Mouse (Mus musculus) heart, embryonic 13.5 days (tissue): ENCODE measurements around the gene Plppr1. TPM values are rescaled to one million over a fixed set of nuclear protein-coding genes. Genes with fewer than 3 reads are reported as not detected.
A peak's percentile ranks its signal among the peaks of the same experiment; 100 is the strongest.

Experiments
- ATAC-seq: fragments of 200-750 bp; cut with Nextera tagmentation; 2 replicates; pipeline ENCODE4 v1.8.0; 2017; ENCODE audit warnings: moderate TSS enrichment; ENCODE audit not compliant: insufficient number of reproducible peaks, low FRiP score, low TSS enrichment; ENCODE audit errors: extremely low read depth
- H3K27ac ChIP-seq: fragments of 300-500 bp; sonication (generic); replicated peaks from 2 replicates; pipeline ENCODE4 v1.5.1; 2015; ENCODE audit warnings: moderate library complexity, mild to moderate bottlenecking, inconsistent platforms
- H3K27me3 ChIP-seq: fragments of 300-500 bp; sonication (generic); replicated peaks from 2 replicates; pipeline ENCODE4 v1.6.1; 2015; ENCODE audit warnings: mild to moderate bottlenecking, inconsistent platforms
- H3K36me3 ChIP-seq: fragments of 300-500 bp; sonication (generic); 2 replicates; pipeline ENCODE4 v1.6.1; 2015; ENCODE audit warnings: mild to moderate bottlenecking, inconsistent platforms
- H3K4me1 ChIP-seq: fragments of 300-500 bp; sonication (generic); 2 replicates; pipeline ENCODE4 v1.6.1; 2015; ENCODE audit warnings: inconsistent platforms
- H3K4me2 ChIP-seq: fragments of 300-500 bp; sonication (generic); 2 replicates; pipeline ENCODE4 v1.6.1; 2015; ENCODE audit warnings: inconsistent platforms, mild to moderate bottlenecking, moderate library complexity
- H3K4me3 ChIP-seq: fragments of 300-500 bp; sonication (generic); 2 replicates; pipeline ENCODE4 v1.5.1; 2015; ENCODE audit warnings: moderate library complexity, mild to moderate bottlenecking, inconsistent platforms
- H3K9ac ChIP-seq: fragments of 300-500 bp; sonication (generic); 2 replicates; pipeline ENCODE4 v1.6.1; 2015; ENCODE audit warnings: inconsistent platforms, mild to moderate bottlenecking, moderate library complexity
- H3K9me3 ChIP-seq: fragments of 300-500 bp; sonication (generic); 2 replicates; pipeline ENCODE4 v1.6.1; 2016; ENCODE audit warnings: inconsistent platforms
- WGBS: fragments of 180-500 bp; shearing (Covaris S2); methylation state at CpG from one replicate; pipeline ENCODE4 v1.1.7; 2015; ENCODE audit warnings: mixed read lengths; 5-methylcytosine and 5-hydroxymethylcytosine counted together
- polyA plus RNA-seq: library from polyadenylated mRNA; unstranded; fragments of >200 nt; fragmentation: Nextera tagmentation; extraction: Ambion mirVana; gene quantifications from 2 replicates; pipeline ENCODE4 v1.2.1, GENCODE M21; 2015

Gene Plppr1
- 2.3 and 2.8 TPM in 2 replicates for polyA plus RNA-seq

- Histone ChIP-seq H3K36me3 (no peaks in the 10 kb centered on the region), H3K27me3 (peaks cover 45% of the 10 kb centered on the region), H3K9ac (peak within 1 kb of the TSS; percentile 82), H3K4me3 (peak within 1 kb of the TSS; percentile 75), H3K9me3 (no peaks in the 10 kb centered on the region), H3K4me2 (peak within 1 kb of the TSS; percentile 98), H3K27ac (0 out of 2 replicates have a peak within 1 kb of the TSS, but pooled peaks have one; percentile 12), H3K4me1 (peaks cover 27% of the 10 kb centered on the region)
- ATAC-seq = 0 out of 2 replicates have a peak, but pooled peaks have one; percentile 31
- WGBS = under 1% methylated on average over 18 of the region's 21 CpGs
Observed at GRCm38 (mm10) chr4:49059021-49059401, at the start of gene Plppr1. Gene Plppr1 (plus strand): TSS chr4:49059273.

- ATAC-seq = no peak
- H3K27ac ChIP-seq = no peak overlapping the region
- no peaks in the 10 kb centered on the region for H3K27me3 ChIP-seq
- no peaks in the 10 kb centered on the region for H3K4me1 ChIP-seq
- H3K4me2 ChIP-seq = no peak overlapping the region
- H3K9me3 ChIP-seq = no peaks in the 10 kb centered on the region
- H3K9ac ChIP-seq = no peak overlapping the region
- no peaks in the 10 kb centered on the region for H3K36me3 ChIP-seq
- no peak overlapping the region for H3K4me3 ChIP-seq
Observed at GRCm38 (mm10) chr4:49016701-49017100, 42.4 kb upstream of the Plppr1 start.

GRCm38 (mm10) chr4:49023221-49023620, 35.9 kb upstream of the Plppr1 start:
- ATAC-seq = no peak
- WGBS = 84% methylated on average over 1 of the region's 1 CpGs

GRCm38 (mm10) chr4:49038311-49038710, 20.8 kb upstream of the Plppr1 start:
- Histone ChIP-seq H3K27me3 (no peaks in the 10 kb centered on the region), H3K36me3 (no peaks in the 10 kb centered on the region), H3K27ac (no peak overlapping the region), H3K4me3 (no peak overlapping the region), H3K4me2 (no peak overlapping the region), H3K9me3 (no peaks in the 10 kb centered on the region), H3K9ac (no peak overlapping the region), H3K4me1 (peaks cover 10% of the 10 kb centered on the region)
- ATAC-seq = no peak
- WGBS = 56% methylated on average over 4 of the region's 4 CpGs

More at GRCm38 (mm10) chr4:49023221-49023620, 35.9 kb upstream of the Plppr1 start:
- Histone ChIP-seq H3K9me3 (no peaks in the 10 kb centered on the region), H3K27ac (no peak overlapping the region), H3K36me3 (no peaks in the 10 kb centered on the region), H3K9ac (no peak overlapping the region), H3K27me3 (no peaks in the 10 kb centered on the region), H3K4me3 (no peak overlapping the region), H3K4me2 (no peak overlapping the region), H3K4me1 (no peaks in the 10 kb centered on the region)

GRCm38 (mm10) chr4:49039854-49040253, 19.2 kb upstream of the Plppr1 start:
- Histone ChIP-seq H3K27me3 (no peaks in the 10 kb centered on the region), H3K9ac (no peak overlapping the region), H3K27ac (no peak overlapping the region), H3K4me1 (peaks cover 10% of the 10 kb centered on the region), H3K4me2 (no peak overlapping the region), H3K4me3 (no peak overlapping the region), H3K9me3 (no peaks in the 10 kb centered on the region), H3K36me3 (no peaks in the 10 kb centered on the region)
- WGBS = 77% methylated on average over 3 of the region's 3 CpGs
- no peak for ATAC-seq

- Histone ChIP-seq H3K4me3 (no peak overlapping the region), H3K27me3 (no peaks in the 10 kb centered on the region), H3K36me3 (no peaks in the 10 kb centered on the region), H3K4me1 (peaks cover 10% of the 10 kb centered on the region), H3K9ac (no peak overlapping the region), H3K4me2 (no peak overlapping the region), H3K27ac (no peak overlapping the region; the same call in 1 of the 2 replicates), H3K9me3 (no peaks in the 10 kb centered on the region)
- ATAC-seq = no peak
- 38% methylated on average over 1 of the region's 1 CpGs for WGBS
Observed at GRCm38 (mm10) chr4:49041655-49042054, 17.4 kb upstream of the Plppr1 start.

- Histone ChIP-seq H3K9me3 (no peaks in the 10 kb centered on the region), H3K27ac (no peak overlapping the region), H3K4me3 (no peak overlapping the region), H3K27me3 (no peaks in the 10 kb centered on the region), H3K36me3 (no peaks in the 10 kb centered on the region), H3K4me2 (no peak overlapping the region), H3K9ac (no peak overlapping the region), H3K4me1 (no peaks in the 10 kb centered on the region)
- ATAC-seq = no peak
- 74% methylated on average over 1 of the region's 1 CpGs for WGBS
Observed at GRCm38 (mm10) chr4:49050628-49051027, 8.4 kb upstream of the Plppr1 start.

DNA sequence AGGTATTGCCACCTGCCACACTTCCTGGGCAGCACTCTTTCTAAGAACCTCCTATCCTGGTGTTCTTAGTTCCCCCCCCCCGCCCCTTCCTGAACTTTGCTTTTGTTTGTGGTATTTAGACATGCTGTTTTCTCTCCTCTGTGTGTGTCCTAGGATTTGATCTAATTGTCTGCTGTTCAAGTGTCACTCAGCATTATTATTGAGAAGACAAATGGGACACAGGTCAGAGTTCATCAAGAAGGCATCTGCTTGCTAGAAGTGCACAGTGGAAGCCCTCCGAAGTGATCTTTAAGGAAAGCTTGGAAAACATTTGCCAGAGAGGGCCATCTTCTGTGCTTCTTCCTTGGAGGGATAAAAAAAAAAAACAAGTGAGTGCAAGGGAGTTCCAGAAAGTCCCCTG, 1.2 kb upstream of the Plppr1 start:
- no peaks in the 10 kb centered on the region for H3K36me3 ChIP-seq
- H3K27ac ChIP-seq = no peak overlapping the region
- 0 out of 2 replicates have a peak overlapping the region, but pooled peaks have one; percentile 98 for H3K4me2 ChIP-seq
- WGBS = 62% methylated on average over 2 of the region's 2 CpGs
- no peak overlapping the region for H3K4me3 ChIP-seq
- H3K27me3 ChIP-seq = peaks cover 45% of the 10 kb centered on the region
- no peak overlapping the region for H3K9ac ChIP-seq
- ATAC-seq = no peak
- H3K4me1 ChIP-seq = peaks cover 27% of the 10 kb centered on the region
- H3K9me3 ChIP-seq = no peaks in the 10 kb centered on the region

GRCm38 (mm10) chr4:49058557-49058956, 516 bp upstream of the Plppr1 start:
- no peak for ATAC-seq
- WGBS = 9% methylated on average over 7 of the region's 7 CpGs
- Histone ChIP-seq H3K27ac (no peak overlapping the region), H3K4me1 (peaks cover 27% of the 10 kb centered on the region), H3K9ac (peak overlapping the region; percentile 82), H3K27me3 (peaks cover 45% of the 10 kb centered on the region), H3K4me2 (peak overlapping the region; percentile 98), H3K36me3 (no peaks in the 10 kb centered on the region), H3K4me3 (peak overlapping the region; percentile 75), H3K9me3 (no peaks in the 10 kb centered on the region)

DNA sequence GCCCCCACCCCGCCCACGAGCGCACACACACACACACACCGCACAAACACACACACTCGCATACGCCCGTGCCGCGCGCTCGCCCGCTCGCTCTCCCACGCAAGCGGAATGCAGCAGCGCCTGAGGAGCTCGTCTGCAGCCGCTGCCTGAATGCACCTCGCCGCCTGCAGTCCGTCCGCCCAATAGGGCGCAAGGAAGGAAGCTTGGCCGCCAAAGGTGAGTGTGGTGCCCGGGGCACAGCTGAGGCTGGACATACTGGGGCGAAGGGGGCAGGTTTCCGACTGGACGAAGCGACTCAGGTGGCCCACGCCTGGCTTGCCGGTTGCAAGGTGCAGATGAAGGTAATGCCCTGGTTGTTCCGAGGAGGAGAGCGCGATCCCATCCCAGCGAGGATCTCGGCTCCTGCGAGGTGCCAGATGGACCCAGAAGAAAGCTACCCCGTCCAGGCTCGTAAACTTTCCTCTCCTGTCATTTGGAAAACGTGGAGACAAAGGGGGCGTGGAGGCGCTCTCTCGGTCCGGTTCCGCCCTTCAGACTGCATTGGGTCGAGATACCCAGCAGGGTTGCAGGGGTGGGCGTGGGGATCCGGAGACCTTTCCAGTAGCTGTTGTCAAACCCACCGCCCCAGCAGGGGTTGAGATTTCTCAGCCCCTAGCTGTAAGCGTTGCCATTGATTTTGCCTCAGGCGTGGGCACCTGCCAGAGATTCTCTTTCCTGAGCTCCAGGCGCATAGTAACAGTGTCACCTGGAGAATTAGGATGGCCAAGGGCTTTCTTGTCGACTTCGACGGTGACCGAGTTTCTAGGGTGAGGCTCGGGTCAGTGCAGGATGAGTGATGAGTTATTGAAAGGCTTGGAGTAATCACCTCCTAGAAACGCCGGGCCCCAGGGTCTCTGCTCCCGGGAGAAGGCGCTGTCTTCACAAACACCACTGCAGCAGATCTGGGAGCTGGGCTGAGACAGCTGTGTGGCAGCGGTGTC, 619 bp downstream of the Plppr1 start:
- Histone ChIP-seq H3K36me3 (no peaks in the 10 kb centered on the region), H3K4me3 (peak overlapping the region; percentile 75), H3K4me1 (peaks cover 34% of the 10 kb centered on the region), H3K4me2 (peak overlapping the region; percentile 98), H3K27ac (0 out of 2 replicates have a peak overlapping the region, but pooled peaks have one; percentile 12), H3K9ac (peak overlapping the region; percentile 82), H3K9me3 (no peaks in the 10 kb centered on the region), H3K27me3 (peaks cover 45% of the 10 kb centered on the region)
- peak; percentile 51; the same call in 1 of the 2 replicates for ATAC-seq
- under 1% methylated on average over 61 of the region's 62 CpGs for WGBS

DNA sequence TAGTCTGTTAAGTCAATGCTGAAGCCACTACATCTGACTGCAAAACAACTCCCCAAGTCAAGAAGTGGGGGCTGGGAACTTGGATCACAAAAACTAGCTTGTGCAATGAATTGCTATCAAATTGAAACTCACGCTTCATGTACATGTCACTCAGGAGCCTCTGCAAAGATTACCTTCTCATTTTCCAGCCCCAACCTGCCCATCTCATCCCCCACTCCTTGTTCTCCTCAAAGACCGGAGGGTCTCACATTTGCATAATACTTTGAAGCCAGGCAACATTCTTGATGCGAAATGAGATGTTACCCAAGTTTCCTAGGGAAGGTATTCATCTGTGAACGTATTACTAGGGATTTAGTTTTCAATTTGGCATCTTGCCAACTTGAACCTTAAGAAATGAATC, 10.4 kb downstream of the Plppr1 start:
- Histone ChIP-seq H3K9me3 (no peaks in the 10 kb centered on the region), H3K36me3 (no peaks in the 10 kb centered on the region), H3K27ac (no peak overlapping the region), H3K9ac (no peak overlapping the region), H3K27me3 (no peaks in the 10 kb centered on the region), H3K4me2 (no peak overlapping the region), H3K4me3 (no peak overlapping the region), H3K4me1 (peaks cover 21% of the 10 kb centered on the region)
- 73% methylated on average over 4 of the region's 4 CpGs for WGBS
- no peak for ATAC-seq
